Mouse (Mus musculus) forebrain, embryonic 14.5 days (tissue): ENCODE measurements around the gene Rbp3. TPM values are rescaled to one million over a fixed set of nuclear protein-coding genes. Genes with fewer than 3 reads are reported as not detected.

Source experiments
- ATAC-seq: fragments of 200-750 bp; cut with Nextera tagmentation; 2 replicates; pipeline ENCODE4 v1.8.0; 2017; ENCODE audit warnings: mild to moderate bottlenecking, moderate library complexity
- DNase-seq: peaks from one replicate; pipeline ENCODE4 v3.0.0-alpha.2; 2015; ENCODE audit warnings: low spot score
- H3K27ac ChIP-seq: fragments of 300-500 bp; sonication (generic); 2 replicates; pipeline ENCODE4 v1.5.1; 2014; ENCODE audit warnings: low read depth, mild to moderate bottlenecking, control low read depth, low read length, moderate library complexity
- H3K27me3 ChIP-seq: fragments of 300-500 bp; sonication (generic); replicated peaks from 2 replicates; pipeline ENCODE4 v1.6.1; 2014; ENCODE audit warnings: low read length, control low read depth, mixed read lengths; ENCODE audit not compliant: control insufficient read depth, insufficient read depth
- H3K36me3 ChIP-seq: fragments of 300-500 bp; sonication (generic); 2 replicates; pipeline ENCODE4 v1.6.1; 2014; ENCODE audit warnings: low read length, control low read depth; ENCODE audit not compliant: control insufficient read depth, insufficient read depth
- H3K4me1 ChIP-seq: fragments of 300-500 bp; sonication (generic); 2 replicates; pipeline ENCODE4 v1.6.1; 2014; ENCODE audit warnings: antibody characterized with exemption, low read length, control low read depth; ENCODE audit not compliant: control insufficient read depth, insufficient read depth
- H3K4me2 ChIP-seq: fragments of 300-500 bp; sonication (generic); 2 replicates; pipeline ENCODE4 v1.6.1; 2014; ENCODE audit warnings: mild to moderate bottlenecking, control low read depth, low read length
- H3K4me3 ChIP-seq: fragments of 300-500 bp; sonication (generic); 2 replicates; pipeline ENCODE4 v1.5.1; 2014; ENCODE audit warnings: low read depth, low read length, control low read depth
- H3K9ac ChIP-seq: fragments of 300-500 bp; sonication (generic); 2 replicates; pipeline ENCODE4 v1.6.1; 2014; ENCODE audit warnings: mild to moderate bottlenecking, low read length, control low read depth, moderate library complexity
- H3K9me3 ChIP-seq: fragments of 300-500 bp; sonication (generic); replicated peaks from 2 replicates; pipeline ENCODE4 v1.6.1; 2016; ENCODE audit warnings: low read length, control low read depth, mixed read lengths; ENCODE audit not compliant: control insufficient read depth
- whole genome bisulfite sequencing: fragments of 180-500 bp; shearing (Covaris S2); extraction: QIAGEN DNeasy Blood & Tissue Kit; methylation state at CpG from one replicate; pipeline ENCODE4 v1.1.7; 2014; 5-methylcytosine and 5-hydroxymethylcytosine counted together
- polyA plus RNA-seq: library from polyadenylated mRNA; unstranded; fragments of >200 nt; fragmentation: Nextera tagmentation; extraction: Ambion mirVana; gene quantifications from 2 replicates; pipeline ENCODE4 v1.2.1, GENCODE M21; 2014

Rbp3 gene
- polyA plus RNA-seq, 1 experiment from 2014 or later, result not detected

- H3K4me2 ChIP-seq, result no peak overlapping the region
- ATAC-seq, result no peak
- DNase-seq, result no peak
- H3K36me3 ChIP-seq, result no peaks in the 10 kb centered on the region
- no peaks in the 10 kb centered on the region for H3K9me3 ChIP-seq
- H3K4me1 ChIP-seq, result no peaks in the 10 kb centered on the region
- H3K9ac ChIP-seq, result no peak overlapping the region
- 61% methylated on average over 3 of the region's 3 CpGs for WGBS
- H3K4me3 ChIP-seq, result no peak overlapping the region
- no peaks in the 10 kb centered on the region for H3K27me3 ChIP-seq
- no peak overlapping the region for H3K27ac ChIP-seq
Observed at GRCm38 (mm10) chr14:33958841-33959240, 5.0 kb downstream of the Rbp3 start.

- no peaks in the 10 kb centered on the region for H3K9me3 ChIP-seq
- H3K36me3 ChIP-seq, result no peaks in the 10 kb centered on the region
- H3K4me3 ChIP-seq, result no peak overlapping the region
- H3K9ac ChIP-seq, result no peak overlapping the region
- H3K4me1 ChIP-seq, result no peaks in the 10 kb centered on the region
- H3K27ac ChIP-seq, result no peak overlapping the region
- 0 out of 2 replicates have a peak, but pooled peaks have one; percentile 4 for ATAC-seq
- whole genome bisulfite sequencing, result 16% methylated on average over 9 of the region's 9 CpGs
- DNase-seq, result peak; percentile 67
- no peak overlapping the region for H3K4me2 ChIP-seq
- H3K27me3 ChIP-seq, result no peaks in the 10 kb centered on the region
Observed at GRCm38 (mm10) chr14:33959341-33959740, 5.5 kb downstream of the Rbp3 start.

GRCm38 (mm10) chr14:33965675-33966074, 11.9 kb downstream of the Rbp3 start:
- WGBS, result 68% methylated on average over 7 of the region's 7 CpGs

GRCm38 (mm10) chr14:33972679-33973078, 18.9 kb downstream of the Rbp3 start:
- no peaks in the 10 kb centered on the region for H3K27me3 ChIP-seq
- ATAC-seq (no peak), DNase-seq (peak; percentile 35)
- H3K9ac ChIP-seq, result no peak overlapping the region
- no peak overlapping the region for H3K4me2 ChIP-seq
- H3K27ac ChIP-seq, result no peak overlapping the region
- H3K4me1 ChIP-seq, result no peaks in the 10 kb centered on the region
- H3K36me3 ChIP-seq, result no peaks in the 10 kb centered on the region
- no peak overlapping the region for H3K4me3 ChIP-seq
- H3K9me3 ChIP-seq, result no peaks in the 10 kb centered on the region
- WGBS, result 55% methylated on average over 7 of the region's 7 CpGs

More at GRCm38 (mm10) chr14:33965675-33966074, 11.9 kb downstream of the Rbp3 start:
- ATAC-seq, result no peak
- Histone ChIP-seq H3K27ac (no peak overlapping the region), H3K9me3 (no peaks in the 10 kb centered on the region), H3K4me1 (no peaks in the 10 kb centered on the region), H3K36me3 (no peaks in the 10 kb centered on the region), H3K4me3 (no peak overlapping the region), H3K9ac (no peak overlapping the region), H3K27me3 (no peaks in the 10 kb centered on the region), H3K4me2 (no peak overlapping the region)
- DNase-seq, result no peak

- H3K27ac ChIP-seq, result no peak overlapping the region
- no peak for DNase-seq
Observed at GRCm38 (mm10) chr14:33974752-33975151, 20.9 kb downstream of the Rbp3 start.

GRCm38 (mm10) chr14:33977748-33978147, 23.9 kb downstream of the Rbp3 start:
- H3K4me1 ChIP-seq, result peaks cover 5% of the 10 kb centered on the region; the same call in 1 of the 2 replicates
- no peak overlapping the region for H3K4me2 ChIP-seq
- H3K9me3 ChIP-seq, result no peaks in the 10 kb centered on the region
- ATAC-seq, result no peak
- no peaks in the 10 kb centered on the region for H3K36me3 ChIP-seq
- no peak overlapping the region for H3K27ac ChIP-seq
- WGBS, result 34% methylated on average over 7 of the region's 7 CpGs
- H3K9ac ChIP-seq, result no peak overlapping the region
- no peak for DNase-seq
- no peaks in the 10 kb centered on the region for H3K27me3 ChIP-seq
- no peak overlapping the region for H3K4me3 ChIP-seq

More at GRCm38 (mm10) chr14:33974752-33975151, 20.9 kb downstream of the Rbp3 start:
- H3K9ac ChIP-seq, result no peak overlapping the region
- 74% methylated on average over 5 of the region's 5 CpGs for WGBS
- peaks cover 5% of the 10 kb centered on the region; the same call in 1 of the 2 replicates for H3K4me1 ChIP-seq
- no peak overlapping the region for H3K4me2 ChIP-seq
- H3K36me3 ChIP-seq, result no peaks in the 10 kb centered on the region
- H3K27me3 ChIP-seq, result no peaks in the 10 kb centered on the region
- no peak overlapping the region for H3K4me3 ChIP-seq
- no peaks in the 10 kb centered on the region for H3K9me3 ChIP-seq
- ATAC-seq, result no peak

GRCm38 (mm10) chr14:33978604-33979059, 24.8 kb downstream of the Rbp3 start, which contains the start of gene Zfp488:
Gene Zfp488 (minus strand): TSS chr14:33978764.
- Histone ChIP-seq H3K9ac (peak within 1 kb of the TSS; percentile 37; the same call in 1 of the 2 replicates), H3K4me1 (peaks cover 5% of the 10 kb centered on the region; the same call in 1 of the 2 replicates), H3K4me2 (peak within 1 kb of the TSS; percentile 66), H3K4me3 (peak within 1 kb of the TSS; percentile 29), H3K36me3 (no peaks in the 10 kb centered on the region), H3K9me3 (no peaks in the 10 kb centered on the region), H3K27ac (no peak within 1 kb of the TSS), H3K27me3 (no peaks in the 10 kb centered on the region)
- WGBS, result under 1% methylated on average over 22 of the region's 25 CpGs
- DNase-seq (peak; percentile 52), ATAC-seq (peak; percentile 69)

GRCm38 (mm10) chr14:33989201-33989600, 35.4 kb downstream of the Rbp3 start:
- Histone ChIP-seq H3K9ac (no peak overlapping the region), H3K27me3 (no peaks in the 10 kb centered on the region), H3K4me3 (no peak overlapping the region), H3K4me1 (no peaks in the 10 kb centered on the region), H3K9me3 (no peaks in the 10 kb centered on the region), H3K36me3 (no peaks in the 10 kb centered on the region), H3K4me2 (no peak overlapping the region), H3K27ac (no peak overlapping the region)
- ATAC-seq, result no peak
- no peak for DNase-seq
- 41% methylated on average over 3 of the region's 3 CpGs for WGBS

- ATAC-seq (no peak), DNase-seq (no peak)
- WGBS, result 79% methylated on average over 4 of the region's 4 CpGs
- Histone ChIP-seq H3K4me3 (no peak overlapping the region), H3K9me3 (no peaks in the 10 kb centered on the region), H3K27ac (no peak overlapping the region), H3K4me2 (no peak overlapping the region), H3K9ac (no peak overlapping the region), H3K36me3 (no peaks in the 10 kb centered on the region), H3K27me3 (no peaks in the 10 kb centered on the region), H3K4me1 (no peaks in the 10 kb centered on the region)
Observed at GRCm38 (mm10) chr14:33991971-33992370, 38.2 kb downstream of the Rbp3 start.
